Mouse (Mus musculus) bone marrow macrophage, adult 2 months (primary cell): ENCODE data around the gene Asic2.

Experiments used
- CTCF ChIP-seq: IDR thresholded peaks from 2 replicates; pipeline ENCODE4 v1.5.1; 2012; ENCODE audit warnings: low read depth, mild to moderate bottlenecking, low read length, moderate library complexity
- POLR2A ChIP-seq: IDR thresholded peaks from 2 replicates; pipeline ENCODE4 v1.6.1; 2012; ENCODE audit warnings: mild to moderate bottlenecking, low read depth, low read length, borderline replicate concordance

- TF ChIP-seq CTCF (no peak), POLR2A (no peak)
Observed at GRCm38 (mm10) chr11:81148423-81148822, 819.8 kb downstream of the Asic2 start.
